Mouse (Mus musculus): ENCODE results near the gene Slc23a4.

Slc23a4 gene

GRCm38 (mm10) chr6:34955862-34956241 is 32.4 kb downstream of the Slc23a4 start:
- no peak for DNase-seq (ENCODE audit: low spot score)

GRCm38 (mm10) chr6:34954926-34955861 is 33.0 kb downstream of the Slc23a4 start:
- DNase-seq (ENCODE audit: low spot score): peak; percentile 9

GRCm38 (mm10) chr6:34951956-34952667 is 36.1 kb downstream of the Slc23a4 start:
- no peak for DNase-seq (ENCODE audit: low spot score)

- DNase-seq (ENCODE audit: low spot score): no peak
Observed at GRCm38 (mm10) chr6:34951518-34951917, 36.7 kb downstream of the Slc23a4 start.

- DNase-seq (ENCODE audit: low spot score): no peak
Observed at GRCm38 (mm10) chr6:34948461-34948860, 39.7 kb downstream of the Slc23a4 start.

GRCm38 (mm10) chr6:34946486-34947079 is 41.6 kb downstream of the Slc23a4 start:
- no peak for DNase-seq (ENCODE audit: low spot score)

GRCm38 (mm10) chr6:34943499-34943898 is 44.7 kb downstream of the Slc23a4 start:
- no peak for DNase-seq (ENCODE audit: low spot score)

GRCm38 (mm10) chr6:34942446-34942845 is 45.8 kb downstream of the Slc23a4 start:
- no peak for DNase-seq (ENCODE audit: low spot score)

- DNase-seq (ENCODE audit: low spot score): no peak
Observed at GRCm38 (mm10) chr6:34941496-34941895, 46.7 kb downstream of the Slc23a4 start.

- DNase-seq (ENCODE audit: low spot score): no peak
Observed at GRCm38 (mm10) chr6:34939451-34939850, 48.8 kb downstream of the Slc23a4 start.

- no peak for DNase-seq (ENCODE audit: low spot score)
Observed at GRCm38 (mm10) chr6:34938929-34939325, 49.3 kb downstream of the Slc23a4 start.

- DNase-seq (ENCODE audit: low spot score): no peak
Observed at GRCm38 (mm10) chr6:34938280-34938928, 49.8 kb downstream of the Slc23a4 start.

GRCm38 (mm10) chr6:34936743-34937142 is 51.5 kb downstream of the Slc23a4 start:
- no peak for DNase-seq (ENCODE audit: low spot score)

- no peak for DNase-seq (ENCODE audit: low spot score)
Observed at GRCm38 (mm10) chr6:34932633-34933032, 55.6 kb downstream of the Slc23a4 start.

GRCm38 (mm10) chr6:34927594-34927993 is 60.6 kb downstream of the Slc23a4 start:
- no peak for DNase-seq (ENCODE audit: low spot score)

- peak; percentile 58 for DNase-seq (ENCODE audit: low spot score)
Observed at GRCm38 (mm10) chr6:34927156-34927555, 61.0 kb downstream of the Slc23a4 start.

- peak; percentile 43 for DNase-seq (ENCODE audit: low spot score)
Observed at GRCm38 (mm10) chr6:34921941-34922340, 66.3 kb downstream of the Slc23a4 start.

GRCm38 (mm10) chr6:34920631-34921030 is 67.6 kb downstream of the Slc23a4 start:
- DNase-seq (ENCODE audit: low spot score): no peak

GRCm38 (mm10) chr6:34919956-34920355 is 68.2 kb downstream of the Slc23a4 start, which contains the start of gene Stra8:
Gene Stra8, plus strand, starts transcription at chr6:34920163.
- no peak for DNase-seq (ENCODE audit: low spot score)

GRCm38 (mm10) chr6:34919146-34919545 is 69.1 kb downstream of the Slc23a4 start:
- DNase-seq (ENCODE audit: low spot score): no peak

- DNase-seq (ENCODE audit: low spot score): no peak
Observed at GRCm38 (mm10) chr6:34914462-34914861, 73.7 kb downstream of the Slc23a4 start.
